In genomic region chr9:116848905-116849304, GRCm38 (mm10) we compare ENCODE assay signal across 21 mouse cellular contexts.
DNase-seq lines count a peak whose midpoint lies in the region; ATAC-seq and TF ChIP-seq lines count a peak whose summit lies in the region.
"Had no signal": no experiment of that assay in that cellular context is flagged by ENCODE, and none has a peak within 500 bp of the region (broad histone marks: within the 10 kb centered on the region; RNA-seq: fewer than 3 reads in every experiment).

No protein-coding gene starts in this region.

- WGBS in intestine, postnatal 0 days: 88% methylated on average over 4 of the region's 4 CpGs
- 88% methylated on average over 4 of the region's 4 CpGs for WGBS in intestine, embryonic 16.5 days
- WGBS in liver, postnatal 0 days (ENCODE audit: insufficient replicate concordance): 78% methylated on average over 4 of the region's 4 CpGs
- WGBS in liver, embryonic 12.5 days (ENCODE audit: insufficient replicate concordance): 61% methylated on average over 4 of the region's 4 CpGs

- H3K4me3 ChIP-seq in intestine, postnatal 0 days (ENCODE audit: low read depth, low read length): no peak overlapping the region
- H3K4me3 ChIP-seq in intestine, embryonic 16.5 days (ENCODE audit: low read length): no peak overlapping the region
- no peak overlapping the region for H3K4me3 ChIP-seq in liver, postnatal 0 days (ENCODE audit: low read depth, low read length)
- H3K4me3 ChIP-seq in liver, embryonic 12.5 days: no peak overlapping the region
- H3K4me3 ChIP-seq in MEL (ENCODE audit: control insufficient read depth in 1 of 2, insufficient read depth in 1 of 2, low read depth in 2 of 2, low read length in 2 of 2): no peak overlapping the region
- H3K4me3 ChIP-seq: embryonic facial prominence, embryonic 10.5 days; forebrain, embryonic 12.5 days; heart, embryonic 15.5 days; limb, embryonic 10.5 days; liver, embryonic 15.5 days had no signal

- no peaks in the 10 kb centered on the region for H3K4me1 ChIP-seq in intestine, postnatal 0 days (replicated peaks; ENCODE audit: control insufficient read depth, insufficient read depth, low read length)
- H3K4me1 ChIP-seq in intestine, embryonic 16.5 days (ENCODE audit: control insufficient read depth, insufficient read depth, low read length): peaks cover 4% of the 10 kb centered on the region
- H3K4me1 ChIP-seq in liver, postnatal 0 days (ENCODE audit: insufficient read depth): no peaks in the 10 kb centered on the region
- no peaks in the 10 kb centered on the region for H3K4me1 ChIP-seq in liver, embryonic 12.5 days
- H3K4me1 ChIP-seq in MEL (ENCODE audit: control insufficient read depth in 1 of 2, insufficient read depth in 2 of 2, low read length in 2 of 2): no peaks in the 10 kb centered on the region
- H3K4me1 ChIP-seq: forebrain, embryonic 12.5 days; liver, embryonic 15.5 days had no signal

- ATAC-seq in intestine, postnatal 0 days: no peak
- no peak for ATAC-seq in intestine, embryonic 16.5 days
- no peak for ATAC-seq in liver, postnatal 0 days
- no peak for ATAC-seq in liver, embryonic 12.5 days
- ATAC-seq: midbrain, embryonic 16.5 days; Patski had no signal

- no peaks in the 10 kb centered on the region for H3K79me2 ChIP-seq in MEL (ENCODE audit: control insufficient read depth, insufficient read depth, low read length, poor library complexity)

- no peak for DNase-seq in liver, postnatal 0 days
- DNase-seq in 3T3-L1 (ENCODE audit: low read depth, low spot score) (peak; percentile 19), MEL (ENCODE audit: low read depth, low spot score) (no peak)
- no peak for DNase-seq in layer of hippocampus, adult 11-12 months (ENCODE audit: low spot score)
- DNase-seq: adrenal gland, adult 8-10 months; cerebellum, adult 9-10 months; gastrocnemius, postnatal 10 days; heart, adult 18-20 months; kidney, postnatal 25 days; right cerebral cortex, postnatal 25 days; thymus, adult 2 months had no signal

- TF ChIP-seq EP300 in liver, postnatal 0 days (IDR thresholded peaks at IDR 0.05; ENCODE audit: low read depth): no peak
- no peak for TF ChIP-seq EP300 in MEL (IDR thresholded peaks at IDR 0.05; ENCODE audit: low read depth in 1 of 2, low read length in 2 of 2)

- H3K36me3 ChIP-seq in intestine, postnatal 0 days (ENCODE audit: control insufficient read depth, insufficient read depth): no peaks in the 10 kb centered on the region
- H3K36me3 ChIP-seq in intestine, embryonic 16.5 days (ENCODE audit: control insufficient read depth, insufficient read depth, low read length): no peaks in the 10 kb centered on the region
- H3K36me3 ChIP-seq in liver, postnatal 0 days (replicated peaks; ENCODE audit: insufficient read depth, low read length): no peaks in the 10 kb centered on the region
- H3K36me3 ChIP-seq in liver, embryonic 12.5 days: no peaks in the 10 kb centered on the region
- no peaks in the 10 kb centered on the region for H3K36me3 ChIP-seq in MEL (ENCODE audit: control insufficient read depth in 1 of 2, insufficient read depth in 2 of 2, low read length in 2 of 2)
- H3K36me3 ChIP-seq: embryonic facial prominence, embryonic 10.5 days; forebrain, embryonic 12.5 days; heart, embryonic 15.5 days; limb, embryonic 10.5 days; liver, embryonic 15.5 days had no signal

- no peak overlapping the region for H3K9ac ChIP-seq in intestine, postnatal 0 days (ENCODE audit: low read depth, low read length)
- H3K9ac ChIP-seq in intestine, embryonic 16.5 days (ENCODE audit: low read depth, low read length): no peak overlapping the region
- no peak overlapping the region for H3K9ac ChIP-seq in liver, postnatal 0 days (replicated peaks)
- H3K9ac ChIP-seq in liver, embryonic 12.5 days: no peak overlapping the region
- no peak overlapping the region for H3K9ac ChIP-seq in MEL (ENCODE audit: control insufficient read depth, low read depth, low read length, poor library complexity, severe bottlenecking)
- H3K9ac ChIP-seq: forebrain, embryonic 12.5 days; heart, embryonic 15.5 days; liver, embryonic 15.5 days had no signal

- no peak overlapping the region for H3K27ac ChIP-seq in intestine, postnatal 0 days (ENCODE audit: low read depth, low read length)
- no peak overlapping the region for H3K27ac ChIP-seq in intestine, embryonic 16.5 days (ENCODE audit: low read length)
- H3K27ac ChIP-seq in liver, postnatal 0 days (ENCODE audit: low read depth): no peak overlapping the region
- no peak overlapping the region for H3K27ac ChIP-seq in liver, embryonic 12.5 days
- H3K27ac ChIP-seq in MEL (ENCODE audit: control insufficient read depth, low read depth, low read length): no peak overlapping the region
- H3K27ac ChIP-seq: embryonic facial prominence, embryonic 10.5 days; forebrain, embryonic 12.5 days; heart, embryonic 15.5 days; limb, embryonic 10.5 days; liver, embryonic 15.5 days had no signal

- peak; percentile 46 for TF ChIP-seq CTCF in intestine, postnatal 0 days (IDR thresholded peaks at IDR 0.05; ENCODE audit: low read depth)
- 0 out of 2 replicates have a peak, but pooled peaks have one; percentile 11 for TF ChIP-seq CTCF in liver, postnatal 0 days (IDR thresholded peaks at IDR 0.05; ENCODE audit: low read depth)
- TF ChIP-seq CTCF in MEL (IDR thresholded peaks at IDR 0.05 in 2 of 3, conservative IDR thresholded peaks at IDR 0.05 in 1 of 3; ENCODE audit: control insufficient read depth in 1 of 3, insufficient read depth in 1 of 3, low read depth in 2 of 3, low read length in 3 of 3, poor library complexity in 1 of 3, severe bottlenecking in 1 of 3): no peak; a peak in 1 of 6 replicates

- no peaks in the 10 kb centered on the region for H3K27me3 ChIP-seq in intestine, postnatal 0 days (replicated peaks; ENCODE audit: control insufficient read depth, insufficient read depth, low read length)
- no peaks in the 10 kb centered on the region for H3K27me3 ChIP-seq in intestine, embryonic 16.5 days (replicated peaks; ENCODE audit: control insufficient read depth, insufficient read depth, low read length)
- H3K27me3 ChIP-seq in liver, postnatal 0 days (ENCODE audit: insufficient read depth, low read length): no peaks in the 10 kb centered on the region
- H3K27me3 ChIP-seq in liver, embryonic 12.5 days (replicated peaks): no peaks in the 10 kb centered on the region
- H3K27me3 ChIP-seq in MEL (ENCODE audit: control insufficient read depth in 1 of 2, insufficient read depth in 2 of 2, low read length in 2 of 2): no peaks in the 10 kb centered on the region; a peak in 1 of 4 replicates
- H3K27me3 ChIP-seq: forebrain, embryonic 12.5 days; heart, embryonic 15.5 days; liver, embryonic 15.5 days; Patski had no signal

- TF ChIP-seq RAD21 in MEL (IDR thresholded peaks at IDR 0.05; ENCODE audit: low read depth, low read length): no peak; the same call in 1 of the 2 replicates

- no peak overlapping the region for H3K4me2 ChIP-seq in intestine, postnatal 0 days (replicated peaks; ENCODE audit: low read depth)
- H3K4me2 ChIP-seq in intestine, embryonic 16.5 days (ENCODE audit: low read depth, low read length): no peak overlapping the region
- no peak overlapping the region for H3K4me2 ChIP-seq in liver, postnatal 0 days (ENCODE audit: low read depth, low read length)
- no peak overlapping the region for H3K4me2 ChIP-seq in liver, embryonic 12.5 days
- H3K4me2 ChIP-seq: forebrain, embryonic 12.5 days; heart, embryonic 15.5 days; liver, embryonic 15.5 days had no signal

- TF ChIP-seq POLR2A in MEL (IDR thresholded peaks at IDR 0.05; ENCODE audit: control insufficient read depth in 1 of 2, insufficient read depth in 1 of 2, low read depth in 1 of 2, low read length in 2 of 2, poor library complexity in 1 of 2): no peak

- H3K9me3 ChIP-seq in intestine, postnatal 0 days (ENCODE audit: control insufficient read depth): no peaks in the 10 kb centered on the region
- H3K9me3 ChIP-seq in intestine, embryonic 16.5 days (ENCODE audit: control insufficient read depth, low read length): no peaks in the 10 kb centered on the region
- H3K9me3 ChIP-seq in liver, postnatal 0 days (ENCODE audit: low read length): no peaks in the 10 kb centered on the region
- no peaks in the 10 kb centered on the region for H3K9me3 ChIP-seq in liver, embryonic 12.5 days (replicated peaks)
- H3K9me3 ChIP-seq in MEL (replicated peaks; ENCODE audit: insufficient read depth, low read length): no peaks in the 10 kb centered on the region
- H3K9me3 ChIP-seq: embryonic facial prominence, embryonic 10.5 days; forebrain, embryonic 12.5 days; heart, embryonic 15.5 days; limb, embryonic 10.5 days; liver, embryonic 15.5 days had no signal

TF ChIP-seq in MEL, 35 proteins besides CTCF, POLR2A, EP300 and RAD21:
- TF ChIP-seq NRF1 (IDR thresholded peaks at IDR 0.05; ENCODE audit: insufficient read depth, low read depth, low read length, poor library complexity, severe bottlenecking): no peak
- TF ChIP-seq CHD2 (IDR thresholded peaks at IDR 0.05; ENCODE audit: low read length): no peak
- TF ChIP-seq SMC3 (IDR thresholded peaks at IDR 0.05; ENCODE audit: low read depth, low read length): 0 out of 2 replicates have a peak, but pooled peaks have one; percentile 13

Comparison
In these comparisons a context has a peak if more than half of its experiments do, and no peak if none do; other contexts are left out.
1. CTCF ChIP-seq: peak in intestine, postnatal 0 days (single experiment) and liver, postnatal 0 days (single experiment); none in MEL (0 of 3).